Mouse (Mus musculus) adrenal gland, adult 18-20 months (tissue): ENCODE measurements around the gene Olfr554. TPM values are rescaled to one million over a fixed set of nuclear protein-coding genes. Genes with fewer than 3 reads are reported as not detected.
"Not testable (repeated sequence)": the region's sequence is repeated elsewhere in the genome, so short reads cannot be mapped to it uniquely, and the experiment has no call there.

Experiments
- DNase-seq, 2 experiments: peaks; one replicate each; pipeline ENCODE4 v3.0.0; 2021 to 2022; ENCODE audit warnings: low spot score in 2 of 2
- long read RNA-seq, 2 experiments: library from polyadenylated mRNA; stranded (forward); transcript quantifications; one replicate each; pipeline ENCODE4 v2.0.0; 2021
- total RNA-seq, 2 experiments: library from RNA; stranded (reverse); gene quantifications; 1 replicate in 1 of 2; 2 replicates in 1 of 2; pipeline ENCODE4 v1.2.3; 2021

Olfr554 gene
- total RNA-seq, result not detected
- long read RNA-seq, experiment 1, result 0 reads
- long read RNA-seq, experiment 2, result 0 reads

DNA sequence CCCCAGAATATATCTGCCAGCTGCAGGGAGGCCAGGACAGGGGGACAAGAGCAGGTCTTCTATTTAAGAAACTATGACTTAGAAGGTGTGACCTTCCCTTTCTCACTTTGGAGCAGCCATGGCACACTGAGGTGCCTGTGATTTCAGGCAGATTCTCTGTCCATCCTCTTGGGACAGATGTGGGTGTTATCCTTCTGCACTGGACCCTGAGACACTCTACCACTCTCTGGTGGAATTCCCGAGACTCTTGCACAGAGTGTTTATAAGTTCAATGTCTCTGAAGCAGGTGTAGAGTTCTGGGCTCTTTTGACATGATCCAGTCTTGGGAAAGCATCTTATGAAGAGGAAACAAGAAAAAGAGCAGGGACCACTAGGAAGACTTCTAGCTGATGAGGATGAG is at the start of gene Olfr554:
TSS of gene Olfr554 (plus strand) at position 301 of the 400 bp plus-strand sequence.
- DNase-seq, result no peak

DNA sequence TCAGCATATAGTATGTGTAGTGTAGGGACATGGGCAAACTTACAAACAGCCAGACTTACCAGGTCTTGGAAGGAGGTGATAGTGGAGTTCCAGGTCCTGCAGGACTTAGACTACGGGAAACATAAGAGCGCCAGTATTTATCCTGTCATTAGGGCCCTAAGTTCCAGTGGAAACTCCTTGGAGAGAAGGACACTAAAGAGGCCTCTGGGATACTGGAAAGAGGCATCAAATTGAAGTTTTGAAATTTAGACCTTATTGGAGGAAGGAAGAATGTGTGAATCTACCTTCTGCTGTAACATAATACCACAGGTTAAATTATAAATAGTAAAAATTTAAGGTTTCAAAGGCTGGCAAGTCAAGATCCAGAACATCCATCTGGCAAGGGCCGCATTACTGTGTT is 46.4 kb upstream of the Olfr554 start, which contains the start of gene Olfr551:
TSS of gene Olfr551 (minus strand) at position 101 of the 400 bp plus-strand sequence.
- DNase-seq, result no peak

DNA sequence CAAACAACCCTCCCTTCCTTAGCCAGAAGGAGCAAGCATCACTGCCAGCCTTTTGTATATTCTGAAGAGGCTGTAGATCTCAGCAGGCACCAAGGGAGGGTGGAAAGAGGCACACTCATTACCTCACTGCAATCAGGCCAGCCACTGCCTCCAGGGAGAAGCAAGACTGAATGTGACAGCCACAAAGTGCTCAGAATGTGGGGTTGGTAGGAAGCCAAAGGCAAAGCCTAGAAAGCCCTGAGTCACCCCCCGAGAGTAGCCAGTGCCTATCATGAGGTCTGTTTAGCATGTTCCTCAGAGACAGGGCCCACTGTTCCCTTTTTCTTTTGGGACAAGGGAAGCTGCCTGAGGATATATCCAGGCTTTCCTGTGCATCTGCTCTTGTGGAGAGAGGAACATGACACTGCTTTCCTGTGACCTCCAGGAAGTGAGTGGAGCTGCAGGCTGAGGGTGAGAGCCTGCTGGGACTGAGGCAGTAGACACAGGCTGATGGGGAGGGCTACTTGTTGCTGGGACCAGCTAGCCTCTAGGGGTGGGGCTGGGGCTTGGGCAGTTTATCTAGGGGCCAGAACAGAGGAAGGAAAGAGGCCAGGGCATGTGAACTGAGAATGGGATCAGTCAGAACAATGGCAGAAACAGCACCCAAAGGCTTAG is 40.7 kb upstream of the Olfr554 start, which contains the start of gene Olfr552:
TSS of gene Olfr552 (plus strand) at position 393 of the 654 bp plus-strand sequence.
- DNase-seq, result no peak

DNA sequence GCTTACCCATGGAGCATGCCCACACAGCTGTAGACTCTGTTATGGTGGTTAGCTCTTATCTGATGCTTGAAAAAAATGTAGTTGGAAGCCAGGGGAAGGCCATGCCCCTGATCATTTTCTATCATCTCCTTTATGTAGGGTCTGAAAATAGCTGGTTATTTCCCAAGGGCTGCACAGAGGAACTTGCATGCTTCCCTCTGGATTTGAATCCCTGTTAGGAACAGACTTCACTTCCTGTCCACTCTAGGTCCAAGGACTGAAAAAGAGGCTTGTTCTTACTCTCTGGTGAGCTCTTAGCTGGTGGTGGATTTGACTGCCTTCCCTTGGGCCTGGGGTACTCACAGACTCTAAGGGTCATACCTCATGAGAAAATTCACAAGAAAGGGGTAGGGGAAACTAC is 20.1 kb upstream of the Olfr554 start, which contains the start of gene Olfr553:
TSS of gene Olfr553 (minus strand) at position 101 of the 400 bp plus-strand sequence.
- DNase-seq, result no peak

DNA sequence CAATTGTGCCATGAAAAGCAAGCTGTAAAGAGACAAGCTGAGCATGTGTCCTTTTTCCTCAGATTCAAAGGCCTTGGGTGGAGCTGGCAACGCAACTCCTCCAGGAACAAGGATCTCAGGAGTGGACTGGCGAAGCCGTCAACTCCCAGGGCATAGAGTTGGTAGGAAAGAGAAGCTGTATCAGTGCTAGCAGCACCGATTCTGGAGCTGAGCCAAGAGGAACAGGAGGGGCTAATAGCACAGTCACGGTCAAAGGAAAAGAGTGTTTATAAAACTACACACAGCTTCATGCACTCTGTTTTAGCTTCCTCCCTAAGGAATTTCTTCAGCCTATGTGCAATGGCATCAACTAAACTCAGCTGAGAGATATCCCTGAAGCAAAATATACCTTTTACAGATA is 18.6 kb upstream of the Olfr554 start:
- DNase-seq, result no peak

DNA sequence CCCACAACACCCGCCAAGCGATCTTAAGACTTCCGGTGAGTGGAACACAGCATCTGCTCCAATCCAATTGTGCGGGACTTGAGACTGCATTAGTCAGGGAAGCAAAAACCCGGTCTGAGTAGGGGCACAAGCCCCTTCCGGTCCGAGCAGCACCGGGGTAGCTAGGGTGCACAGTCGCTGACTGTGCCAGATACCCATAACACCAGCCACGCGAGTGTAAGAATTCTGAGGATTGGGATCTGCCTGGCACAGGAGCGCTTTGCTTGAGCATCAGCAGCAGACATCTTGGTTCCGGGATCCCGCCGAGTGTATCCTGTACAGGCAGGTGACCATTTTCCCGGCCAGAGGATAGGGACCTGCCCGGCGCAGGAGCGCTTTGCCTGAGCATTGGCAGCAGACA is 17.9 kb upstream of the Olfr554 start:
- not testable (repeated sequence) for DNase-seq

DNA sequence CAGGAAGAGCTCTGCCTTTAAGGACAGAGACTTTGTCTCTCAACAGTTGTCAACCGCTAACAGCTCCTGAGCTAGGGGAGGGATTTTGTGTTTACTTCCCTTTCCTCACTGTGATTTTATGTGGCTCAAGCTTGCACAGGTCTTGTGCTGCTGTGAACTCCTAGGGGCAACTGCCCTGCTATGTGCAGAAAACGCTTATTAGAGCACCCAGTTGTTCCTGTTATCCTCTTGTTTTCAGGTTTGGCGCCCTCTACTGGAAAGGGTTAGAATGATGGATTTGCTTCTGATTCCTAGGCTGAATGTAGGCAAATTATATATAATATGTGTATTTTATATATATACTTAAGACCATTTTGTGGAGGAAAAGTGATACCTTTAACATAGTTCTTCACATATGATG is 1.6 kb upstream of the Olfr554 start:
- peak; percentile 30 to 44 for DNase-seq

DNA sequence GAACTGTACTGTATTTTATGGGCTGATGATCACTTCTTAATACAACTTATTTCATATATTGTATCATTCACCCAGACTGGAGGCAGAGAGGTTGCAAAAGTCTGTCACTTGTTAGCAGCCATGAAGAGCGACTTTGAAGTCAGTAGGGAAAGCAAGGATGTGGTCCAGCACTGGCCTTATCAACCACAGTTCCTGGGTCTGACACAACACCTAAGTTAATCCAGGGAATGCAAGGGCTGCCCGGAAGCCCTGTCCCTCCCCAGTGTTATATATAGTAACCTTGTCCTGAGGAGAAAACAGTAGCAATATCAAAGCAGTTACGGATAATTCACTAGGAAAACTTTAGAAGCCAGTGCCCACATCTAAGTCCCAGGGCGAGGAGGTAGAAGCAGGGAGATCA is 6.7 kb downstream of the Olfr554 start:
- not testable (repeated sequence) for DNase-seq

DNA sequence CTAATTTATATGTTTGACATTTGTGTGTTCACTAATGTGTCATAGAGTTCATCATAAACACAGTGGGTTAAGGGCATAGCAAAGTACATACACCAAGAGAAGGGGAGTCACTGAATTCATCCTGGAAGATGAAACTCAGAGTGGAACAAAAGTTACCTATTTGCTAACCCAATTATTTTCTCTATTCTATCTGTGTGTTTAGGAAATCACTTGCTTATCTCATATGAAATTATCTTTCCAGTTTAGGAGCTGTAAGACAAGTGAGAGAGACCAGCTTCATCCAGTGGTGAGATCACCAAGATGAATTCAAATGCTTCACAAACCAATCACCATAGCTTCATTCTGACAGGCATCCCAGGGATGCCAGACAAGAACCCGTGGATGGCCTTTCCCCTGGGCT is 20.3 kb downstream of the Olfr554 start, which contains the start of gene Olfr555:
TSS of gene Olfr555 (plus strand) at position 301 of the 400 bp plus-strand sequence.
- DNase-seq, result no peak

DNA sequence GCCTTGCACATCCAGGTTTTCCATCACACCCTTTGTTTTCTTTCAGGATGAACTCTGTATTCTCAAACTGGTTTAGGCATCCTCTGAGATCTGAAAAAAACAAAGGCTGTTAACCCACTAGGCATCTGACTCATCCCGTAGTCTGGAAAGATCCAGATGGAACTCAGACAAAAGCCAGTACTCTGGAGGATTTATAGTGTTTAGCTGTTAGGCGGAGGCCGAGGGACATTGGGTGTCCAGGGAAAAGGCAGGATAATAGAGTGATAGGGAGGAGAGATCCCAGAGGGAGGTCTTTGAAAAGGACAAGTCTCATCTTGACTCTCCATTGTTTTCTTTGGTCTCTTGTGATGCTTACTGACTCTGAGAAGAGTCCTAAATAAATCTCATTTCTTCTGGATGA is 26.4 kb downstream of the Olfr554 start, which contains the start of gene Olfr556:
TSS of gene Olfr556 (plus strand) at position 301 of the 400 bp plus-strand sequence.
- no peak for DNase-seq

DNA sequence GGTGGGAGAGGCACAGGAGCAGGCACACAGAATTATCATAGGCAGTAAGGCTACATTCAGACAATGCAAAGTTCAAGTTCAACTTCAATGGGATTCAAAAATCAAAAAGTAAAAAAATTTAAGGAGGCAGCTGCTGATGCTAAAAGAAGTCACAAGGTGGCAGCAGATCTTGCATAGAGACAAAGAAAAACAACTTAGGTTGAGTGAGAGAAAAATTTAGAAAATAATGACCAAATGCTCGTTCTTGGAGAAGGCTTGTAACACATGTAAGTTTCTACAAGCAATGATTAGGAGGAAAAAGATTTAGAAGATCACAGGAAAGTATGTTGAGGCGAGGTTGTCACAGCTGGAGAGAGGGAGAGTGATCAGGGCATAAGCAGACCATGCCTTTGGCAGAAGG is 27.1 kb downstream of the Olfr554 start:
- no peak for DNase-seq

DNA sequence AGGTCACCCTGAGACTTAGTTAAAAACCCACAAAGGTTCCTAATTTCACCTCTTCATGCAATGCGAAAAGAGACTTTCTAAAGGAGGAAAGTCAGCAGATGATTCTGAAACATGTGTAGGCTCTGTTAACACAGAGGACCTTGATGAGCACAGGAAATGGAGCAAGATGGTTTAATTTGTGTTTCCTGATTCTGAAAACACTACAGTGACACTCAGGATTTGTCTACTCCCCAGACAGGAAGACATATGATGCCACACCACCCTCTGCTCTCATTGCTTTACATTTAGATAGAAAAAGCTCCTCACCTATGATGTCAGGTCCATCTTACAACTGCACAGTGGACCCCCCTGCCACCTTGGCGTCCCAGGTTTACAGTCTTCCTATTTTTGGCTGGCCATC is 38.0 kb downstream of the Olfr554 start:
- no peak for DNase-seq

DNA sequence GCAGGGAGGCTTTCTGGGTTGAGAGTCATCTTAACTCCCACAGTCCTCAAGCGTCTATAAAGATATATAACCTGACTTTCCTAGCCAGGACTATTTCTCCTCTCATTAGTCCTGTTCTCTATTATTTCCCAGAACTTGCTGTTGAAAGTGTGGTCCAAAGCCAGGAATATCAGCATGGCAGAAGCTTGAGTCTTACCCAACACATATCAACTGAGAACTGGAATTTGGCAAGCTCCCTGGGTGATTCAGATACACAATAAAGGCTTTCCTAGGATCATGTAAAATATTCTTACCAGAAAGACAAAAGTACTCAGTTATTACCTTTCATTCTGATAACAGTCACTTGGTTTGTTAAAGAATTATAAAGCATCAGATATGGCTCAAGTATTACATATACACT is 43.7 kb downstream of the Olfr554 start:
- DNase-seq, result no peak

DNA sequence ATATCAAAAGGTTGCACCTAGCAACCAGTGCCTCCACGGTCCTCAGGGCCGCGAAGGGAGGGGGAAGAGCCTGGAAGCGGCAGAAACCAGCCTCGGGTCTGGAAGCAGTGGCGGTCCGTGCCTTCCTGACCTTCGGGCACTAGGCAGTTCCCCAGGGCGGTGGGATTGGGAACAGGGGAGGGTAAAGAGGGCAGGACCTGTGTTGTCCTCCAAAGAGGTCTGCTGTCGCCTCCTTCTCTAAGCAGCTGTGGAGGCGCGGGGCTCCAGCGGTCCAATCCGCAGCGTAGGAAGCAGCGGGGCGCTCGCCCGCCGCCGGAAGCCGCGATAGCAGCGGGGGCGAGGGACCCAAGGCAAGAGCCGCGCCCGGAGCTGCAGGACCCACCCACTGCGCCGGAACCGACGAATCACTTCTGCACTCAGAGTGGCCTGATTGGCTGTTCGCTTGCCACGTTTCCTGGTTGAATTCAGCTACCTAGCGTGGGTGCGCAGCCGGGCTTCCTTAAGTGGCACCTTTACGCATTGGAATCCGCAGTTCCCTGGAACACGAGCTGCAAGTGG is 48.8 kb downstream of the Olfr554 start, which contains the start of gene Trim68:
TSS of gene Trim68 (minus strand) at position 384 of the 558 bp plus-strand sequence.
- DNase-seq, result peak; percentile 81 to 82

Other genes with a start within 250 kb of the Olfr554 start
- 10 to 100 TPM; 13.9 to 15.4 TPM for gene Rrm1, start 196.7 kb upstream of the Olfr554 start, total RNA-seq
- not detected for gene Olfr543, start 156.8 kb upstream of the Olfr554 start, total RNA-seq
- not detected for gene Olfr544, start 150.1 kb upstream of the Olfr554 start, total RNA-seq
- not detected for gene Olfr545, start 138.9 kb upstream of the Olfr554 start, total RNA-seq
- gene Olfr547, start 103.7 kb upstream of the Olfr554 start, total RNA-seq, result not detected
- gene Olfr548-ps1, start 97.5 kb upstream of the Olfr554 start, total RNA-seq, result not detected
- not detected for gene Olfr549, start 88.6 kb upstream of the Olfr554 start, total RNA-seq
- gene Trim21, start 72.9 kb upstream of the Olfr554 start, total RNA-seq, result 10 to 100 TPM; 12.1 to 14.6 TPM
- not detected for gene Olfr550, start 67.0 kb upstream of the Olfr554 start, total RNA-seq
- not detected for gene Olfr551, start 46.5 kb upstream of the Olfr554 start, total RNA-seq
- under 1 TPM in 1 of 2 experiments, not detected in 1; 0.10 TPM for gene Olfr552, start 40.7 kb upstream of the Olfr554 start, total RNA-seq
- not detected for gene Olfr553, start 20.2 kb upstream of the Olfr554 start, total RNA-seq
- not detected for gene Olfr555, start 20.4 kb downstream of the Olfr554 start, total RNA-seq
- gene Olfr556, start 26.5 kb downstream of the Olfr554 start, total RNA-seq, result not detected
- 1 to 10 TPM; 7.8 to 9.1 TPM for gene Trim68, start 48.9 kb downstream of the Olfr554 start, total RNA-seq
- gene Olfr557, start 57.5 kb downstream of the Olfr554 start, total RNA-seq, result not detected
- under 1 TPM; 0.36 to 0.45 TPM for gene Olfr558, start 63.8 kb downstream of the Olfr554 start, total RNA-seq
- not detected for gene Olfr33, start 80.6 kb downstream of the Olfr554 start, total RNA-seq
- not detected for gene Olfr559, start 89.1 kb downstream of the Olfr554 start, total RNA-seq
- gene Olfr560, start 120.9 kb downstream of the Olfr554 start, total RNA-seq, result not detected
- under 1 TPM in 1 of 2 experiments, not detected in 1; 0.22 TPM for gene Olfr78, start 121.0 kb downstream of the Olfr554 start, total RNA-seq
- not detected for gene Olfr561, start 132.8 kb downstream of the Olfr554 start, total RNA-seq
- gene Olfr564, start 165.0 kb downstream of the Olfr554 start, total RNA-seq, result not detected
- gene Olfr566, start 220.3 kb downstream of the Olfr554 start, total RNA-seq, result not detected
- gene Olfr568, start 238.7 kb downstream of the Olfr554 start, total RNA-seq, result not detected